Mouse (Mus musculus) megakaryocyte, embryonic 14.5 days (primary cell): Measurements from ENCODE around the gene Cmtm7.

Source experiments
- FLI1 ChIP-seq: IDR thresholded peaks from 2 replicates; pipeline ENCODE4 v1.6.1; 2012; ENCODE audit warnings: low read length, inconsistent platforms, mixed read lengths
- GATA1 ChIP-seq: IDR thresholded peaks from 3 replicates; pipeline ENCODE4 v1.6.1; 2012; ENCODE audit warnings: mixed read lengths, low read length, inconsistent platforms, borderline replicate concordance

- TF ChIP-seq FLI1 (no peak), GATA1 (no peak)
Observed at GRCm38 (mm10) chr9:114788697-114789096, 7.0 kb upstream of the Cmtm7 start.
